Mouse (Mus musculus) hindbrain, embryonic 15.5 days (tissue): ENCODE measurements around the gene Slc25a48. TPM values are rescaled to one million over a fixed set of nuclear protein-coding genes. Genes with fewer than 3 reads are reported as not detected.

ENCODE experiments used
- ATAC-seq: fragments of 200-750 bp; cut with Nextera tagmentation; 2 replicates; pipeline ENCODE4 v1.8.0; 2017; ENCODE audit warnings: low read depth, moderate number of reproducible peaks, moderate TSS enrichment; ENCODE audit not compliant: low FRiP score
- H3K27ac ChIP-seq: fragments of 300-500 bp; sonication (generic); replicated peaks from 2 replicates; pipeline ENCODE4 v1.5.1; 2015; ENCODE audit warnings: mild to moderate bottlenecking, inconsistent platforms
- H3K27me3 ChIP-seq: fragments of 300-500 bp; sonication (generic); 2 replicates; pipeline ENCODE4 v1.6.1; 2015; ENCODE audit warnings: control low read depth, inconsistent platforms
- H3K36me3 ChIP-seq: fragments of 300-500 bp; sonication (generic); 2 replicates; pipeline ENCODE4 v1.6.1; 2015; ENCODE audit warnings: control low read depth, inconsistent platforms
- H3K4me1 ChIP-seq: fragments of 300-500 bp; sonication (generic); replicated peaks from 2 replicates; pipeline ENCODE4 v1.6.1; 2015; ENCODE audit warnings: control low read depth, inconsistent platforms
- H3K4me2 ChIP-seq: fragments of 300-500 bp; sonication (generic); 2 replicates; pipeline ENCODE4 v1.6.1; 2015; ENCODE audit warnings: moderate library complexity, mild to moderate bottlenecking, inconsistent platforms
- H3K4me3 ChIP-seq: fragments of 300-500 bp; sonication (generic); 2 replicates; pipeline ENCODE4 v1.5.1; 2015; ENCODE audit warnings: mild to moderate bottlenecking, inconsistent platforms
- H3K9ac ChIP-seq: fragments of 300-500 bp; sonication (generic); 2 replicates; pipeline ENCODE4 v1.6.1; 2015; ENCODE audit warnings: inconsistent platforms
- H3K9me3 ChIP-seq: fragments of 300-500 bp; sonication (generic); 2 replicates; pipeline ENCODE4 v1.6.1; 2016; ENCODE audit warnings: control low read depth, inconsistent platforms
- WGBS: fragments of 180-500 bp; shearing (Covaris S2); methylation state at CpG from one replicate; pipeline ENCODE4 v1.1.7; 2015; 5-methylcytosine and 5-hydroxymethylcytosine counted together
- polyA plus RNA-seq: library from polyadenylated mRNA; unstranded; fragments of >200 nt; fragmentation: Nextera tagmentation; extraction: Ambion mirVana; gene quantifications from 2 replicates; pipeline ENCODE4 v1.2.1, GENCODE M21; 2015

Slc25a48 gene
- not detected in 2 replicates for polyA plus RNA-seq

DNA sequence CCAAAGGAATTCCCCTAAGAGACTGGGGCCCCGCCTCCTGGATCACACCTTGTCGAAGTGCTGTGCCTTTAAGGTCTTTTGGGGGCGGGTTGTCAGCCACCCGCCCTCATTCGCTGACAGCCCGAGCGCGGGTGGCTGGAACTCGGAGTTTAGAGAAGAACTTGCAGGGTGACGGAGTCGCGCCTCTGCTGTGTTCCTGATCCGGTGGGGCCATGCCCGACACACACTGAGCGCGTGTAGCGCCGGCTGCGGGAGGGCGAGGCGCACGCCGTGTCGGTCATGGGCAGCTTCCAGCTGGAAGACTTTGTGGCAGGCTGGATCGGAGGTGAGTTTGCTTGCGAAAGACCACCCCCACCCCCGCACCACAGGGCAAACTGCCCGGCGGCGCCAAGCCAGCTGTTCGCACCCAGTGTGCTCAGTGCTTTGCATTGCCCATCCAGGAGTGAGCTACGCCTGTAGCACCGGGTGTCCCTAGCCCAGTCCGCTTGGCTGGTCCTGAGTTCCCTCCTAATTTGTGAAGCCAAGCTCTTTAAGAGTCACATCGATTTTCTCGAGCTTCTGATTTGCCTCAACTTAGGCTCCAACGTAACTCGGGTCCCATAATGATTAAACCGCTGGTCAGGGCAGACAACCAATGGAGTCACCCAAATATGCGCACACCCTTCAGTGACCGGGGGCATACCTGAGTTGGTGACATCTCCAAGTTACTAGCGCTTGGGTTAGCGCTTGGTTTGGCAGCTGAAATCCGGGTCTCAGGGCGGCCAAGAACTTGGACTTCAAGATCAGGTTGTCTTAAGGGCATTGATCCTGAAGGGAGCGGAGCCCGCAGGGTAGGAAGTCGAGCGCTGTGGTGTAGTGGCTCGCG, at the start of gene Slc25a48:
TSS of gene Slc25a48 (plus strand) at position 145 of the 865 bp plus-strand sequence.
- Histone ChIP-seq H3K9ac (no peak within 1 kb of the TSS), H3K27me3 (peaks cover 59% of the 10 kb centered on the region), H3K9me3 (no peaks in the 10 kb centered on the region), H3K36me3 (no peaks in the 10 kb centered on the region), H3K27ac (no peak within 1 kb of the TSS), H3K4me2 (peak within 1 kb of the TSS; percentile 61), H3K4me3 (peak within 1 kb of the TSS; percentile 33), H3K4me1 (peaks cover 24% of the 10 kb centered on the region)
- ATAC-seq, result no peak
- 3% methylated on average over 51 of the region's 51 CpGs for WGBS

DNA sequence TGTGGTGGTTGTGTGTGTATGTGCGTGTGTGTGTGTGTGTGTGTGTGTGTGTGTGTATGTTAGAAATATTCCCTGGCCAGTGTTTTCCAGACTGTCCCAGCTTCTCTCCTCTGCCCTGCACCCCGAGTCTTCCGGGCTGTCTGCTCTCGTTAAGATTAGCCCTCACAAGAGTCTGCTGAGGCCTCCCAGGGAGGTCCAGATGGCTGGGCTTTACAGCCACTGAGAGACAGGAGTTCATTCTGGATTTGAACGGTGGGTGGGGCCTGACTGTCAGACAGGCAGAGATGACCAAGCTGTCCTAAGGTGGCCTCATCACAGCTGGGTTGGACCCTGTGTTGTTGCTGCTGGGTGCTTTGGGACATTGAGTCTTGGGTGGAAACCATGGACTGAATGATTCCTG, 40.6 kb upstream of the Slc25a48 start:
- H3K27me3 ChIP-seq, result no peaks in the 10 kb centered on the region
- 62% methylated on average over 5 of the region's 5 CpGs for WGBS
- no peak overlapping the region for H3K4me3 ChIP-seq
- no peaks in the 10 kb centered on the region for H3K9me3 ChIP-seq
- H3K4me1 ChIP-seq, result no peaks in the 10 kb centered on the region
- no peak overlapping the region for H3K27ac ChIP-seq
- no peak overlapping the region for H3K4me2 ChIP-seq
- H3K36me3 ChIP-seq, result no peaks in the 10 kb centered on the region
- no peak for ATAC-seq
- H3K9ac ChIP-seq, result no peak overlapping the region

DNA sequence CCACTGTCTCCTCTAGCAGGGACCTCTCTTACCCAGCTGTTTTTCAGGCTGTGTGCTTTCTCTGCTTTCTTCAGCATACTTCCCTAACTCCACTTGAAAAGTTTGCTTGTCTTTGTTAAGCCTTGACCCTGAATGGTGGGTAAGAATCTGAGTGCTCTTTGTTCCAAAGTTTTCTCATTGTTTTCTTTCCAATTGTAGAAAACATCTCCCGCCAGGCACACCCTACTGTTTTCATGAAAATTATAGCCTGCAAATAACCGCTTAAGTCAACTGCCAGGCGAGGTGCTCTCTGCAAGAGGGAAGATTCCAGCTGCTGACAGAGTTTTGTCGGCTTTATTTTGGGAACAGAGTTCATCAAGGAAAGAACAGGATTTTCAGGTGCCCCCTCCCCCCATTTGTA, 37.0 kb upstream of the Slc25a48 start:
- H3K4me3 ChIP-seq, result no peak overlapping the region
- no peak for ATAC-seq
- no peak overlapping the region for H3K27ac ChIP-seq
- no peak overlapping the region for H3K9ac ChIP-seq
- WGBS, result 40% methylated on average over 4 of the region's 4 CpGs
- no peak overlapping the region for H3K4me2 ChIP-seq
- no peaks in the 10 kb centered on the region for H3K9me3 ChIP-seq
- no peaks in the 10 kb centered on the region for H3K36me3 ChIP-seq
- no peaks in the 10 kb centered on the region for H3K27me3 ChIP-seq
- no peaks in the 10 kb centered on the region for H3K4me1 ChIP-seq

DNA sequence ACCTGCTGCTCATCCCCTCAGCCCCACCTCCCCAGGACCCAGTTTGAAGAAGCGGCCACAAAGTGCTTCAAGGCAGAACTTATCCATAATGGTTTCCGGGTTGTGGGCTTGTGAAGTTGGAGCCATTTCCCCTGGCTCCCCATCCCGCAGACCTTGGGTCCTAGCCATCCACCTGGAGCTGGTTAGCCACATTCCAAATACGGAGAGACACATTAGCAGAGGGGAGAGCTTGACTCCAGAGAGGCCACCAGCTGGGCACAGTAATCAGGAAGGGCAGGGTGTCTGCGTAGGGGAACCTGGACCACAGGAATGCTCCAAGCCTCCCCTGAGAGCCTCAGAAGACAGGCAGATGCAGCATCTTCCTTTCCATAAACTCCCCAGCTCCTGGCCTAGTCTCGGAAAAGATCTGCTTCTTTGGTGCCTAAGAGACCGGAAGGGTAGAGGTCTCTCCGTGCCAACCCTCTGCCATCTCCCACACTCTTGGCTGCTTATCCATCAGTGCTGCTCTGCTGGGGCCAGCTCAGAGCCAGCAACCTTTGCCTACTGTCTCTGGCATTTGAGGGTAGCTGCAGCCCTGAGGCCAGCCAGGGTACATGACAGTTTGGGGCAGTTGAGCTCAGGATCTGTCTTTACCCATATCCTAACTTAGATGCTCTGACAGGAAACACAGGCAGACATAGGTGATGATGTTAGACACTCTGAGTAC, 34.6 kb upstream of the Slc25a48 start:
- no peaks in the 10 kb centered on the region for H3K9me3 ChIP-seq
- no peaks in the 10 kb centered on the region for H3K36me3 ChIP-seq
- no peaks in the 10 kb centered on the region for H3K27me3 ChIP-seq
- H3K4me3 ChIP-seq, result no peak overlapping the region
- H3K4me1 ChIP-seq, result no peaks in the 10 kb centered on the region
- no peak overlapping the region for H3K27ac ChIP-seq
- no peak overlapping the region for H3K9ac ChIP-seq
- no peak for ATAC-seq
- no peak overlapping the region for H3K4me2 ChIP-seq
- WGBS, result 77% methylated on average over 8 of the region's 8 CpGs

DNA sequence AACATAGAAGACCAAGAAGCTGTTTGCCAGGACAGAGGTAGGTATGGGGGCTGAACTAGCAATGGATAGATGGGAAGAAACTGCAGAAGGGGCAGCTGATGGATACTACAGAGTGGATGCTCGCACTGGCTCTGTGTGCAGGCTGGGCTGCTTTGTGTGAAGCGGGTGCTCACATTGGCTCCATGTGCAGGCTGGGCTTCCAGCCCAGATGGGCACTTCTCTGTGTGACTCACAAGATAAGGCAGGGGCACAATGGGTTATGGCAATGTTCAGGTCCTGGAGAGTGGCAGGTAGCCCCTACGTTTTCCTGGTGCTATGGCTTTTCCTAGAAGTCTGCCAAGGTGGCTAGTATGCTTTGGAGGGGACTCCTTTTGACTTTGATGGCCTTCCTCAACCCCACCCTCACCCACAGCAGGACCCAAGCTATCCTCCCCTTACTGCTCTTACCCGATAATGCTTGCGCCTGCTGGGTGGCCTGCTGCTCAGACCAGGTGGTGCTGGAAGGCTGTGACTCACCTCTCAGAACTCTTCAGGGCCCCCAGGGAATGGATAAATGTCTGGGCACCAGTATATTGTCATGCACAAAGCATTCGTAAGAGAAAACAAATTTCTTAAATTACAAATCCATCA, 33.5 kb upstream of the Slc25a48 start:
- H3K4me1 ChIP-seq, result no peaks in the 10 kb centered on the region
- no peak overlapping the region for H3K9ac ChIP-seq
- WGBS, result 73% methylated on average over 6 of the region's 6 CpGs

DNA sequence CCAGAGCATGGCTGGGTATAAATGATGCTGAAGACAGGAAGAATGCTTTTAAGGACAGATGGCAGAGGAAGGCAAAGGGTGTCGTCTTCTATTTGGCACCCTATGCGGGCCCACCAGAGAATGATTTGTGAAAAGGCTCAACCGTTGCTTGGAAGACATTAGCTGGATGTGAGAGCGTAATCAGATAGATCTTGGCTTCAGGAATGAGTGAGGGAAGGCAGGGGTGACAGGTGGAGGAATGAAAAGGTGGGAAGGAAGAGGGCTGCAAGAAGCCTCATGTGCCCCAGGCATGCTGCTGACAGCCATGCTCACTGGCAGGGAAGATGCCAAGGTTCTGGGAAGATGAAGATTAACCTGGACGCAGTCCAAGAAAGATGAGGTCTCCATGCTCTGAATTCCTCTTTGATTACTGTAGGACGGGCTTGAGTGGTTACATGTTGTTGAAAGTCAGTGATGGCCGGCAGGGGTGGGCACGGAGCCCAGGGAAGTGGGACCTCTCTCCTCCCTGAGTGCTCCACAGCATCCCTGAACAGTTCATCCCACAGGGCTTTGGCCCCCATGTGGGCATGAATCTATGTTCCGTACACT, 25.8 kb upstream of the Slc25a48 start:
- 62% methylated on average over 9 of the region's 9 CpGs for WGBS
- no peak overlapping the region for H3K4me2 ChIP-seq
- H3K9ac ChIP-seq, result no peak overlapping the region
- no peak overlapping the region for H3K4me3 ChIP-seq
- no peak overlapping the region for H3K27ac ChIP-seq
- no peaks in the 10 kb centered on the region for H3K9me3 ChIP-seq
- 0 out of 2 replicates have a peak, but pooled peaks have one; percentile 19 for ATAC-seq
- H3K27me3 ChIP-seq, result no peaks in the 10 kb centered on the region
- H3K4me1 ChIP-seq, result no peaks in the 10 kb centered on the region; the same call in 1 of the 2 replicates
- H3K36me3 ChIP-seq, result no peaks in the 10 kb centered on the region

More for the DNA sequence above, 33.5 kb upstream of the Slc25a48 start:
- H3K27ac ChIP-seq, result no peak overlapping the region
- no peak overlapping the region for H3K4me2 ChIP-seq
- no peaks in the 10 kb centered on the region for H3K27me3 ChIP-seq
- no peak overlapping the region for H3K4me3 ChIP-seq
- no peaks in the 10 kb centered on the region for H3K9me3 ChIP-seq
- H3K36me3 ChIP-seq, result no peaks in the 10 kb centered on the region
- ATAC-seq, result no peak

DNA sequence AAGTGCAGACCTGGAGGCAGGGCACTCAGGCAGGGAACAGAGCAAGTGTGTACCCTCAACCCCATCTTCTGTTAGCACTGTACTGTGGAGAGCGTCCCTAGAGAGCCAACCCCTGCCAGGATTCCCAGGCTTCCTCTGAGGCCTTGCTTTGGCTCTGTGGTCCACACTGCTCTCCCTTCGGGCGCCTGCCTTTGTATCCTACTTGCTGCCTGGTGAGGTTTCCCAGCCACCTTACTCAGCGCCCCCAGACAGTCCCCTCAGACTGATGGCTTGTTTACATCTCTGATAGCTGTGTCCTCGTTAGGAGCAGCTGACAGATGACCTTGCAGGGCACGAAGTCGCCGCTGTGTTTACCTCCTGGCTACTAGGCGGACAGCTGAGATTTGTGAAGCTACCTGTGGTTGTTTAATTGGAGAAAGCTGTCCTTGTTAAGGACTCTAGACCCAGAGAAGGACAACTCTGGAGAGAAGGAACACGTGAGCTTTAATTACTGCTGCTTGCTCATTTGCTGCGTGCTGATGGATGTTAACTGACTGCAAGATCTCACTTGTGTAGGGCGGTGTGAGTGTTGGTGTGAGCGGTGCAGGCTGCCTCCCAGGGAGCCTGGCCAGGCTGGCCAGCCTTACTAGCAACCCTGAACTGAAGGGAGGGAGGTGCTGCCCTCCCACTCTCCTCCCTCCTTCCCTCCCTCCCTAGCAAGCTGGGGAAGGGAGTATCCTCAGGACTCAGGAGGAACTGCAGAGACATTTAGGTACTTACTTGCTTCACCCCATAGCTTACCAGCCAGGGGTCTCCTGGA, 19.3 kb upstream of the Slc25a48 start:
- H3K9me3 ChIP-seq, result no peaks in the 10 kb centered on the region
- no peak overlapping the region for H3K9ac ChIP-seq
- ATAC-seq, result peak; percentile 35; the same call in 1 of the 2 replicates
- H3K27me3 ChIP-seq, result peaks cover 5% of the 10 kb centered on the region
- 0 out of 2 replicates have a peak, but pooled peaks cover 7% of the 10 kb centered on the region for H3K4me1 ChIP-seq
- no peaks in the 10 kb centered on the region for H3K36me3 ChIP-seq
- H3K27ac ChIP-seq, result no peak overlapping the region
- WGBS, result 52% methylated on average over 13 of the region's 13 CpGs
- H3K4me3 ChIP-seq, result no peak overlapping the region
- H3K4me2 ChIP-seq, result no peak overlapping the region

DNA sequence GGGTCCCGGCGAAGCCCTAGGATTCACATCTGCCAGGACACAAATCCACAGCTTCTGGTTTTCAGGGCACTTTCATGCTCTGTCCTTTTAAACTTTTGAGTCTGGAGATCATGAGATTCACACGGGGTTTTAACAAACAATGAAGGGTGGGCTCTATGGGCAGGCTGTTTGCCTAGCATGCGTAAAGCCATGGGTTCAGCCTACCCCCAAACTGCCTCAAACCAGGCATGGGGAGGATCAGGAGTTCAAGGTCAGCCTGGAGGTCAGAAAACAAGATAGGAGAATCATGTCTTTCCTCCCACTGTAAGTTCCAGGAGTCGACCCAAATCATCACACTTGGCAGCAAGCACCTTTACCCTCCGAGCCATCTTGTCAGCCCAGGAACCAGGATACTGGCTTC, 18.6 kb upstream of the Slc25a48 start:
- no peak overlapping the region for H3K27ac ChIP-seq
- H3K9ac ChIP-seq, result no peak overlapping the region
- H3K4me3 ChIP-seq, result no peak overlapping the region
- H3K9me3 ChIP-seq, result no peaks in the 10 kb centered on the region
- no peak for ATAC-seq
- 85% methylated on average over 6 of the region's 6 CpGs for WGBS
- 0 out of 2 replicates have a peak, but pooled peaks cover 7% of the 10 kb centered on the region for H3K4me1 ChIP-seq
- H3K36me3 ChIP-seq, result no peaks in the 10 kb centered on the region
- peaks cover 7% of the 10 kb centered on the region for H3K27me3 ChIP-seq
- H3K4me2 ChIP-seq, result no peak overlapping the region

DNA sequence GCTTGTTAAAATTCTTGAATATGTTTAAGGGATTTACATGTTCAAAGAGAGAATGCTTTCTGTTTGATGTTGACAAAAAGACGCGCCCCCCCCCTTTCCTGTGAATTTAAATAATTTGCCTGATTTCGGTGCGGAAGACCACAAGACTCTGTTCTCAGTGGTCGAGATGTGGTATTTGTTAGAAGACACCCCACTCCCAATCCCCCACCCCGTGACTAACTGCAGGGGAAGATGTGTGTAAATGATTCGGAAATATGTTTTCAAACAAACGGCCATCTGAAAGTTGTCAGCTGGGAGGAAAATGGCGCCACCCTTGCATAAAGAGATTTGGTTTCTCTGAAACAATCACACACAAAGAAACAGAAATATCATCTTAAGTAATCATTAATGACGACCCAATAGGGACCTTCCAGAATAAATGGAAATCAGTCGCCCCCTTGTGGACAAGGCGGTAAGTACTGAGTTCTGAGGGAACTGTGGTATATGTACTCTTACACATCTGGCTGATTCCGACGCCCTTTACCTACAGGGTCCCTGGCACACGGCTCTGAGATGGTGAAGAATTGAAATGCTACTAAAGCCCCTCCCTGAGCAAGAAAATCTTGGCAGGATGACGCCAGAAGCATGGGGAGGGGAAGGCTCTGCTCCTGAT, 16.0 kb upstream of the Slc25a48 start:
- no peaks in the 10 kb centered on the region for H3K36me3 ChIP-seq
- WGBS, result 26% methylated on average over 16 of the region's 16 CpGs
- no peak overlapping the region for H3K4me2 ChIP-seq
- H3K9me3 ChIP-seq, result no peaks in the 10 kb centered on the region
- ATAC-seq, result peak; percentile 49; the same call in 1 of the 2 replicates
- H3K27ac ChIP-seq, result no peak overlapping the region
- H3K27me3 ChIP-seq, result peaks cover 7% of the 10 kb centered on the region
- 0 out of 2 replicates have a peak, but pooled peaks cover 7% of the 10 kb centered on the region for H3K4me1 ChIP-seq
- H3K9ac ChIP-seq, result no peak overlapping the region
- no peak overlapping the region for H3K4me3 ChIP-seq

DNA sequence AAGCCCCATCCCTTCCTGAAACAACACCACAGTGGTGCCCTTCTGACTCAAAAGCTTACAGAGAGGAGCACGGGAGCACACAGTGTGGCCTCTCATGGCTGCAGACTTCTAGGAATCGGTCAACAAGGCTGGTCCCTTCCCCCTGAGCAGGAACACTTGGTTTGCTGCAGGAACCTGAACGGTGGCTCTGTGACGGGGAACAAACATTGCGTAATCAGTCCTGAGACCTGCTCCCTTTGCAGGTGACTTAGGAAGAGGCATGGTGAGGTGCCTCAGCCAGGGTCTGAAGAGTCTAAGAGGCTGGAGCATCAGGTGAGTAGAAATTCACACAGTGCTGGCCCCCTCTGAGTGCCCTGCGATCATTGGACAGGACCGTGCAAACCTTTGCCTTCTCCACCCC, 12.2 kb upstream of the Slc25a48 start:
- H3K27ac ChIP-seq, result no peak overlapping the region

More for the DNA sequence above, 12.2 kb upstream of the Slc25a48 start:
- H3K36me3 ChIP-seq, result no peaks in the 10 kb centered on the region
- no peak overlapping the region for H3K4me2 ChIP-seq
- 0 out of 2 replicates have a peak, but pooled peaks cover 7% of the 10 kb centered on the region for H3K4me1 ChIP-seq
- H3K9me3 ChIP-seq, result no peaks in the 10 kb centered on the region
- peaks cover 24% of the 10 kb centered on the region for H3K27me3 ChIP-seq
- no peak for ATAC-seq
- H3K9ac ChIP-seq, result no peak overlapping the region
- H3K4me3 ChIP-seq, result no peak overlapping the region
- WGBS, result 86% methylated on average over 7 of the region's 7 CpGs
